Mouse (Mus musculus) layer of hippocampus, postnatal 36 days (tissue): ENCODE measurements at regions not wholly inside any gene's neighbourhood (a gene's known extent, or its start where the extent isn't known, plus 50 kb on each side); places are given as distances from the start of the nearest gene placed in this dataset.

Experiments
- DNase-seq, 2 experiments: peaks; one replicate each; pipeline ENCODE4 v3.0.0; 2022

DNA sequence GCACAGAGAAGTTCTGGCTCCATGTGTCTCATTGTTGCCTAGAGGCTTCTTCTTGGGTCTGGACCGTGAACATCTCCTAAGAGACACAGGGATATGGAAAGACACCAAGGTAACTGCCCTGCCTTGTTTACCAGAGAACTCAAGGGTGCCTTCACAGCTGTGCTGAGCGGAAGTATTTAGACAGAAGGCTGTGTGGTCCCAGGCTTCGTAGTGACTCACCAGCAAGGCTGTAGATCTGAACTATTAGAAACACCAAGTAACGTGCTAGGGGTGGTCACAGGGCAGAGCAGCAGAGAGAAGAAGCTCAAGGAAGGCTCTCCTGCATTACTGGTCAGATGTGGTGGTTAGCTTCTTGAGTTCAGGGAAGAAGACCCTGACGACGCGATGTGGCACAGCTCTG lies 51.6 kb upstream of the Lpp start:
- no peak for DNase-seq

DNA sequence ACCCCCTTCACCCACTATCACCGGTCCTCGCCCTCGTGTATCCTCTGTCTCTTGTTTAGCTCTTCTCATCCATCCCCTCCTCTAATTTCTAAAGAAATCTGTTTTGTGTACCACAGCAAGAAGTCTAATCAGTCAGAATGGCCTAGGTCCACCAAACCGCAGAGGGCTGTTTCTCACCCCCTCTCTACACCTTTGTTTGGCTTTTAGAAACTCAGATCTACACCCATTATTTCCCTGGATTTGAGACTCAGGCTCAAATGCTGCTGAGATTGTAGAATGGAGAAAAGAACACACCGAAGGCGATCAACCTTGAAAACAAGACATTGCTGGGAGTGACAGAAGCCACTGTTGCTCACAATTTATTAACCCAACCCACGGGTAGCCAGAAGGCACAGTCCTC lies 52.7 kb upstream of the Lpp start:
- no peak for DNase-seq

DNA sequence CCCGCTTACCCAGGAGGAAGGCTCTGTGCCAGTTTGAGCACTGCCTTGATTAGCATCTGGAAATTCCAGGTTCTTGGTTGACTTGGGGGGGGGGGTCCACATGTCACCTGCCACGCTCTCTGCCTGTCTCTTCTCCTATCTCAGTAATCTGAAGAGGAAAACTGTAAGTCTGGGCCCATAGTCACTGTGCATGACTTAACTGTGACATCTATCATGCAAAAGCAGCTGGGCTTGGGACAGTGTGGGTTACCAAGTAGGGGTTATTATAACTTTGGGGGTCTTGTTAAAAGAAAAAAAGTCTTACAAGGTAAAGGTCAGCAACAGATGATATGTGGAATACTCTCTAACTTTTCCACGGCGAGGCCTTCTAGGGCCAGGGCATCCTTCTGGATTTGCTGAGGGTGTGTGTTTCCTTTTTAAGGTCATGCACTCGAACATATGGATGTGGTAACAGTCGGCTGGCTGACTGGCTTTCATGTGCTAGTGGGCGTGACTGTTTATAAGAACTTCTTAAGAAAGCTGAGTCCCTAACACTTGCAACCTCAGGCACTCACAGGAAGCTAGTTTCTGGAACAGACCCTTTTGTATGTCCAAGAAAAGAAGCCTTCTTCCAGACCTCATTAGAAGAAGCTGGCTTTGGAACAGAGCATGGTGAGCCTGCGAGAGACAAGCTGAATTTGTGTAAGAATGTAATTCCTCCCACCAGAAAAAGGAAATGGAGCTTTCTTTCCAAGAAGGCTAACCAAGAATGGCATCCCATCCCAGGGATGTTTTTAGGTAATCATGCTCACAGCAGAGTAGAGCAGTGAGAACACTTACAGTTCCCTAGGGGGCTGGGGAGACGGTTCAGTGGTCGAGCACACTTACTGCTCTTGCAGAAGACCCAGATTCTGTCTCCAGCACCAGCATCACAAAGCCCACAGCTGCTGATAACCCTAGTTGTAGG lies 53.7 kb upstream of the Lpp start:
- DNase-seq: no peak

- DNase-seq: no peak
Observed at GRCm38 (mm10) chr16:24338404-24338803, 54.9 kb upstream of the Lpp start.

GRCm38 (mm10) chr16:24334389-24334788 lies 58.9 kb upstream of the Lpp start:
- DNase-seq: no peak

GRCm38 (mm10) chr16:24331446-24332020 lies 61.8 kb upstream of the Lpp start:
- DNase-seq: no peak

DNA sequence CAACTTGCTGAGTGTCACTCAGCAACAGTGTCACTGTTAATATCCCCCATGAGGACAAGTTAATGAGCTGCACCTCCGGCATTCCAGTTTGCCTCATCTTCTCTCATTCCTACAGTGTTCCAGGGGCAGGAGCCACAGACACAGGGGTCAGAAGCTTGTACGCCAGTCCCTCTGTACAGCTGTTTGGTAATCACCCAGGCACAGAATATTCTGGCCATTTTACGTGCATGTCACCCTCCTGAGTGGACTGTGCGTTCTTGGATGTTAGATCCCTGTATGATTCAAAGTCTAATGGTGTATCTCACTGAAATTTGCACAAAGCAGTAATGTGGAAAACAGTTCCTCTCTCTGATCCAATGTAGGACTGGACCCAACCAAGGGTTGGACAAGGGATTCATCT lies 66.7 kb upstream of the Lpp start:
- DNase-seq: no peak

DNA sequence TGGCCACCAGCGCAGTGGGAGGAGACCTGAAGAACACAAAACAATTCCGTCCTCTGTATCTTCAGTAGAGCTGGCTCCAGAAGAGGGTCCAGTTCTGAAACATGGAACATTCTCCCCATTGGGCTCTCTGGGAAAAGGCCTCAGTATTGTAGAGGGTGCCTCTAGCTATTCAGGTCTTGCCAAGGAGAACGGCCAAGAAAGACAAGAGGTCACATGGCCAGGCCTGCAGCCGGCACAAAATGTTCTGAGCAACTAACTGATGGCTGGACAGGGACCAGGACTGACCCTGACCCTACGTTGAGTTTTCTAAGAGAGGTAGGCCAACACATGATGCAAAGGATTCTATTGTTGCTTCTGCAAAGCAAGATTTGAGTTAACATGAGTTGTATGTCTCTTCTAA lies 67.3 kb upstream of the Lpp start:
- peak; percentile 47 to 50 for DNase-seq

DNA sequence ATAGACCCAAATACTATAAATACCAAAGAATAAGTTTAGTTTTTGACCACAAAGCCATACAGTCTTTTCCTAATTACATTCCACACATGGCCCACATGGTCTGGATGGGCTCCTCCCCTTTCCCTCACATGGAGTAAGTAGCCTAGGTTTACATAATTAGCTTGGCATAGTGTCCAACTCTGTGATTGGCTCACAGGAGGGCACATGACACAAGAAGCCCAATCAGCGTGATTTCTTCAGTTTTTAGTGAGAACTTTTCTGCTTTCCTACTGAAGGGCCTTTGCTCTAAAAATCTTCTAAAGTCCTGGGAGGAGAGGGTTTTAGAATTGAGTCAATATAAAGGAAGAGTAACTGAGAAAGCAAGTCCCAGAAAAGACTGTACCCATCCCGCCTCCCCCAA lies 68.4 kb upstream of the Lpp start:
- no peak for DNase-seq

GRCm38 (mm10) chr16:24318723-24319437 lies 74.4 kb upstream of the Lpp start:
- no peak for DNase-seq

DNA sequence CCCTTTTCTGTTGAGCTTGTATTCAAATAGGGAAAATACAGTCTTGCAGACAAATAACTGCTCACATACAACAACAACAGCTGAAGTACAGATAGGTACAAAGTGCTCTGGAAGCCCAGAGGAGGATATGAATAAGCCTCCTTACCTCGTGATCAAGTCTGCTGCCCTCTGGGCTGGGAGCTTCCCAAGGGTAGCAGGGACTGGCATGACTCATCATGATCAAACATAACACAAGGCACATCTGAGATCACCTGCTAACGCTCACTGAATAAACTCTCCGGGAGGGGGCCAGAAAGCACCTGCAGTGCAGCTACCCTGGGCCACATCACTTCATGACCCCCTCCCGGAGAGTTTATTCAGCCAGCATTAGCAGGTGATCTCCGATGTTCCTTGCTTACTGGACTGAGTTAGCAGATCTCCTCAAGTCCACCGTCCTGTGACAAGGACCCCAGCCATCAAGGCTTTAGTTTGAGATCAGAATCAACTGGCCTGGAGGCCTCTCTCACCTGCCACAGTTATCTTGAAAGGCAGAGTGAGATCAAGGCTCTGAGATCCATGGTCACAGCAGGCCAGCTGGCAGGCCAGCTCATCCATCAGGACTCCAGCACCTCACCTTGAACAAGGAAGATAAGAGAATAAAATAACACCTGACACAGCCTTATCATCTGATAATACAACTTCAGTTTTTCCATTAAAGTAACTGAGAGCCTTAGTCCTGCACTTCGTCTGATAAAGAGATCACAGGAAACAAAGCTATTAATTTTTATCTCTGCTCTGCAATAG lies 79.6 kb upstream of the Lpp start:
- no peak for DNase-seq

GRCm38 (mm10) chr16:24305391-24305790 lies 87.9 kb upstream of the Lpp start:
- no peak for DNase-seq

DNA sequence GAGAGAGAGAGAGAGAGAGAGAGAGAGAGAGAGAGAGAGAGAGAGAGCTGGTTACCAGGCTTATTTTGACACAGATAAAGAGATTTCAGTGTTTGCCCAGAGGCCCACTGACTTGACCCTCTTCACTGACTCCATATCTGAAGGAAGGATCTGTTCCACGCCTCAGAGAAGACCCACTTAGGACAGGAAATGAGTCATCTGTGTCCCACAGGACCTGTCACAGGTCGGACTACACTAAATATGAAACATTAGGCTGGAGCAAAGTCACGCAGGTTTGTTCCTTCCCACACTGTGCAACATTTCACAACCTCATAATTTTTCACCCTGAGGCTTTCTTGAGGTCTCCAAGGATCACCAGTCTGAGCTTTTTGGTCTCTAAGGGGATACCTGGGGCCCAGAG lies 96.5 kb upstream of the Lpp start:
- DNase-seq: no peak

GRCm38 (mm10) chr16:24295626-24296440 lies 97.5 kb upstream of the Lpp start:
- no peak for DNase-seq

GRCm38 (mm10) chr16:24284215-24284614 lies 109.1 kb upstream of the Lpp start:
- DNase-seq: no peak

- peak; percentile 89 to 91 for DNase-seq
Observed at GRCm38 (mm10) chr16:24282194-24282683, 111.1 kb upstream of the Lpp start.

DNA sequence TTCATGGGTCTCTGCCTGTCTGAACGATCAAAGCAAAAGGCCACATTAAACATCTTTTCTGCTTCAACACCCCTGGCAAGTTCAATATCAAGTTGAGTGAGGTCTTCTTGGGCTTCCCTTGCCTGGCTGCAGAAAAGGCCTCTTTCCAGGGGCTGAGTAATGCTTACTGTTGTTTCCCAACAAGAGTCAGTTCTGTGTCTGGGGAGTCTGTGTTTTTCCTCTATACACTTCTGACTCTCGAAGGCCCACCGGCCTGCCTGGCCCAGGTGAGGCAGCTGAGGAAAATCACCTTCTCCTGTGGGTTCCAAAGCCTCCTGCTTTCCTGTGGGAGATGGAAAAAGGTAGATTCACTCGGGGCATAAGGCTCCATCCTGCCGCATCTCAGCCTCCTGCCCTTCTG lies 111.7 kb upstream of the Lpp start:
- DNase-seq: peak; percentile 4 to 6

DNA sequence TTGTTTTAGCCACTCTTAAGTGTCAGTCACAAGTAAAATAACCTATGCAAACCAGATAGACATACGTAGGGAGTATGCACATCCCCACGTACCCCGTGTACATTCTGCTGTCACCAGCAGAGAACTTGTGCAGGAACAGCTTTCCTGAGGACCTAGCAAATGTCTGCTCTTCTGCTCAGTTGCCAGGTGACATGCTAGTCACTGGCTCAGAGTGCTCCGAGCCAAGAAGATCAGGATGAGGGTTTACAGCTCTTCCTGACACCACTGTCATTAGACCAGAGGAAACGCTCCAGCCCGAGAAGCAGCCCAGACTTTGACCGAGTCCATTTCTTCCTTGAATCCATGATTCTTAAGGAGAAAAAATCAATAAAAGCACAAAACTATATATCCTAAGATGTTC lies 115.5 kb upstream of the Lpp start:
- no peak for DNase-seq

DNA sequence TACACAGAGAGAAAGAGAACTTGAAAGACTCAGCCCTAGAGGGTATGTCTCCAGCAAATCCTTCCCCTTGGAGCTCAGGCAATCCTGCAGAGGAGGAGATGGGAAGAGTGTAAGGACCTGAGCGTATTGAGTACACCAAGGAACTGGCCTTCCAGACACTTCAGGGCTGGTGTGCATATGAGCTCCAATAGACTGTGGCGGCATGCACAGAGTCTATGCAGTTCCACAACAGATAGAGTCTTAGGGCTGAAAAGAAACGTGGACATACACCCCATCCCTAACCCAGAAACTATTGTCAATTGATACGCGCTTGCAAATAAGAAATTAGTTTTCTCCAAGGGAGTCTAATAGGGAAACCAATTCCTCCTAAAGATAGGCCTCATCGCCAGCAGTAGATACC lies 130.6 kb upstream of the Lpp start:
- DNase-seq: no peak

DNA sequence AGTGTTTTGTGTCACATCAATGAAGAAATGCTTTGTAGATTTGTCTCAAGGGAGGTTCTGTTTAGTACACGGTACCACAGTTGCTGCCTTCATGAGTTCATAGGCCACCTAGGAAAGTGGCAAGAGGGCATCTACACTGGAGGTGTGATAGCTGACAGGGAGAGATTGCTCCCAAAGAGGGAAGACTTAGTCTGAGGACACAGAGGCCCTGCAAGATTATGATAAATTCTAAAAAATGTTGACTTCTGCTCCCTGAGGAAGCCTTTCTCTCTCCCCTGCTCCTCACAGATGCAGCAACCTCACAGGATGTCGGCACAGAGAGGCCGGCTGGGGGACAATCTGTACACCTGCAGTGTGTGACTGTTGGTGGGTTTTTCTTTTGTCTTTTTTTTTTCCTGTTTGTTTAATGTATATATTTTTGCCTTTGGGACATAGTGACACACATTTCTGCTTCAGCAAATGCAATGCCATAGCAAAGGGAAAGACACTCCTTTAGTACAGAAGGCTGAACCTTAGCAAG lies 133.5 kb upstream of the Lpp start:
- DNase-seq: no peak

DNA sequence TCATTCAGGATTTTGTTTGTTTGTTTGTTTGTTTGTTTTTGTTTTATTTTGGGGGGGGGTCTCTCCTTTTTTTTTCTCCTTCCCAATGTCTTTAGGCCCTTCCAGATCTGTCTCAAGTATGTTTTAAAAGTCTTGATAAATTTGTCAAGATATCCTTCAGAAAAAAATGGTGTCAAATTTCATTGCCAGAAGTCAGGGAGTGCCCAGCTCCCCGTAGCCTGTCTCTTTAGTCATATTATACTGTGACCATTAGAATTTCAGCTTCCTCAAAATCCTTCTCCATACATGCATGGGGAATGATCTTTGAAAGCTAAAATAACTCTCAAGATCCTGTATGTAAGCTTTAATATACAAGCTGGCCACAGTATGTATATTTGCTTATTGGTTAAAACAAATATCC lies 134.3 kb upstream of the Lpp start:
- DNase-seq: no peak
